Mouse (Mus musculus) forebrain, embryonic 14.5 days (tissue): ENCODE measurements at regions not wholly inside any gene's neighbourhood (a gene's known extent, or its start where the extent isn't known, plus 50 kb on each side); places are given as distances from the start of the nearest gene placed in this dataset.

Source experiments
- ATAC-seq: fragments of 200-750 bp; cut with Nextera tagmentation; 2 replicates; pipeline ENCODE4 v1.8.0; 2017; ENCODE audit warnings: mild to moderate bottlenecking, moderate library complexity
- DNase-seq: peaks from one replicate; pipeline ENCODE4 v3.0.0-alpha.2; 2015; ENCODE audit warnings: low spot score
- H3K27ac ChIP-seq: fragments of 300-500 bp; sonication (generic); 2 replicates; pipeline ENCODE4 v1.5.1; 2014; ENCODE audit warnings: low read depth, mild to moderate bottlenecking, control low read depth, low read length, moderate library complexity
- H3K27me3 ChIP-seq: fragments of 300-500 bp; sonication (generic); replicated peaks from 2 replicates; pipeline ENCODE4 v1.6.1; 2014; ENCODE audit warnings: low read length, control low read depth, mixed read lengths; ENCODE audit not compliant: control insufficient read depth, insufficient read depth
- H3K36me3 ChIP-seq: fragments of 300-500 bp; sonication (generic); 2 replicates; pipeline ENCODE4 v1.6.1; 2014; ENCODE audit warnings: low read length, control low read depth; ENCODE audit not compliant: control insufficient read depth, insufficient read depth
- H3K4me1 ChIP-seq: fragments of 300-500 bp; sonication (generic); 2 replicates; pipeline ENCODE4 v1.6.1; 2014; ENCODE audit warnings: antibody characterized with exemption, low read length, control low read depth; ENCODE audit not compliant: control insufficient read depth, insufficient read depth
- H3K4me2 ChIP-seq: fragments of 300-500 bp; sonication (generic); 2 replicates; pipeline ENCODE4 v1.6.1; 2014; ENCODE audit warnings: mild to moderate bottlenecking, control low read depth, low read length
- H3K4me3 ChIP-seq: fragments of 300-500 bp; sonication (generic); 2 replicates; pipeline ENCODE4 v1.5.1; 2014; ENCODE audit warnings: low read depth, low read length, control low read depth
- H3K9ac ChIP-seq: fragments of 300-500 bp; sonication (generic); 2 replicates; pipeline ENCODE4 v1.6.1; 2014; ENCODE audit warnings: mild to moderate bottlenecking, low read length, control low read depth, moderate library complexity
- H3K9me3 ChIP-seq: fragments of 300-500 bp; sonication (generic); replicated peaks from 2 replicates; pipeline ENCODE4 v1.6.1; 2016; ENCODE audit warnings: low read length, control low read depth, mixed read lengths; ENCODE audit not compliant: control insufficient read depth
- WGBS: fragments of 180-500 bp; shearing (Covaris S2); extraction: QIAGEN DNeasy Blood & Tissue Kit; methylation state at CpG from one replicate; pipeline ENCODE4 v1.1.7; 2014; 5-methylcytosine and 5-hydroxymethylcytosine counted together

DNA sequence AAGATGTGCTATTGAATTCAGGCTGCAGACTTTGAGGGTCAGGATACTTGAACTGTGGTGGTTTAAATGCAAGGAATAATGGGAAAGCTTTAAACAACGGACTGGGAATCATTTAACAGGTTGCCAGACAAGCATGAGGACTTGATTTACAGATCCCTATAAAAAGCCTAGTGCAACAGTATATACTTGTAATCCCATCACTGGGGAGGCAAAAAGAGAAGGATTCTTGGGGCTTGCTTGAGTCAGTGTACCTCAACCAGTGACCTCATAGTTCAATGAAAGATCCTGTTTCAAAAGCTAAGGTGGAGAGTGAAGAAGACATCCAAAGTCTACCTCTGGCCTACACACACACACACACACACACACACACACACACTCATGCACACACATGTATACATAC lies 99.8 kb downstream of the Lrrn1 start:
- DNase-seq (no peak), ATAC-seq (no peak)
- H3K9me3 ChIP-seq, result no peaks in the 10 kb centered on the region
- H3K4me1 ChIP-seq, result no peaks in the 10 kb centered on the region
- 89% methylated on average over 1 of the region's 1 CpGs for WGBS
- H3K4me2 ChIP-seq, result no peak overlapping the region
- H3K27me3 ChIP-seq, result no peaks in the 10 kb centered on the region
- no peak overlapping the region for H3K9ac ChIP-seq
- H3K27ac ChIP-seq, result no peak overlapping the region
- no peak overlapping the region for H3K4me3 ChIP-seq
- H3K36me3 ChIP-seq, result no peaks in the 10 kb centered on the region

DNA sequence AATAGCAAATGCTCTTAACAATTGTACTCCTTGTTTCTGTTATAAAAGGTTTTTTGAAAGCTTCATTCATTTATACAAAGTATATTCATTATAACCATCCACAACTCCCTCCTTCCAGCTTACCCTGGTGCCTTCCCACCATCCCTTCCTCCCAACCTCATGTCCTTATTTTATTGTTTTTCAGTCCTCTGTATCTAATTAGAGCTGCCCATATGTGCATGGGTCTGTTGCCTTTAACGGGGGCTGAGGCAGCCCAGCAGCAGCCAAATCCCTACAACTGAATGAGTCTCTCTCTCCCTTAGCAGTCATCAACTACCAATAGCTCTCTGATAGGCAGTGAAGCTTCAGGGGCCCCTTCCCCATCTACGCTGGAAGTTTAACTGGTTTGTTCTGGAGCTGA lies 116.2 kb downstream of the Lrrn1 start:
- ATAC-seq (peak; percentile 54; the same call in 1 of the 2 replicates), DNase-seq (peak; percentile 19)
- no peaks in the 10 kb centered on the region for H3K9me3 ChIP-seq
- WGBS, result 47% methylated on average over 2 of the region's 2 CpGs
- no peak overlapping the region for H3K4me2 ChIP-seq
- no peaks in the 10 kb centered on the region for H3K27me3 ChIP-seq
- H3K9ac ChIP-seq, result no peak overlapping the region
- no peaks in the 10 kb centered on the region for H3K4me1 ChIP-seq
- H3K27ac ChIP-seq, result no peak overlapping the region
- no peaks in the 10 kb centered on the region for H3K36me3 ChIP-seq
- H3K4me3 ChIP-seq, result no peak overlapping the region

DNA sequence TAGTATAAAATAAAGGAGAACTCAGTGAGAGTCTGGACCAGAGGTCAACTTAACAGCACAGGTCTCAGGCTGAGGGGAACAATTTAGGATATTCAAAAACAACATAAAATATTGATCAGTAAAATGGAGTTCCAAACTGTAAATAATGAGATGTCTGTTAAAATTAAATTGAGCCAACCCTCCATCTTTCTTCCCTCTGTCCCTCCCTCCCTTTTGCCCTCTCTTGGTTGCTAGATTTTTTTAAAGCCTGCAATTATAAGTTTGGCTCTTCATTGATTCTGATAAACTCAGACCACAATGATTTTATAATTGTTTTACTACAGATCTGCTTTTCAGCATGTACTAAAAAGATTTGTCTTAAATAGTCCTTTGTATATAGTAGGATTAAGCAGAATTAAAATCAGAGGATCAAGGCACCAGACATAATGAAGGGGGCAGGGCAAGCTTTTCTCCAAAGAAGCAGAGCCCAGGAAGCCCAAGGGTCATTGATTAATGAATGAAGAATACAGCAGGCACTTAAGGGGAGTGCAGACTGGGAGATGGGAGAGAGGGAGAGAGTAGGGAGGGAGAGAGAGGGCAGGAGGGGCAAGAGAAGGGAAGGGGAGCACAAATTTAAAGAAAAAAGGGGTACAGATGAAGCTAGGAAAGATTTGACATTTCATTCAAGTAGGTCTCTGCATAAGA lies 124.4 kb downstream of the Lrrn1 start:
- H3K27ac ChIP-seq, result no peak overlapping the region
- peak; percentile 17 for DNase-seq
- H3K27me3 ChIP-seq, result no peaks in the 10 kb centered on the region
- H3K9ac ChIP-seq, result no peak overlapping the region
- H3K4me1 ChIP-seq, result no peaks in the 10 kb centered on the region; the same call in 1 of the 2 replicates
- ATAC-seq, result 0 out of 2 replicates have a peak, but pooled peaks have one; percentile 44
- H3K9me3 ChIP-seq, result no peaks in the 10 kb centered on the region
- H3K36me3 ChIP-seq, result no peaks in the 10 kb centered on the region
- H3K4me2 ChIP-seq, result no peak overlapping the region
- no peak overlapping the region for H3K4me3 ChIP-seq

DNA sequence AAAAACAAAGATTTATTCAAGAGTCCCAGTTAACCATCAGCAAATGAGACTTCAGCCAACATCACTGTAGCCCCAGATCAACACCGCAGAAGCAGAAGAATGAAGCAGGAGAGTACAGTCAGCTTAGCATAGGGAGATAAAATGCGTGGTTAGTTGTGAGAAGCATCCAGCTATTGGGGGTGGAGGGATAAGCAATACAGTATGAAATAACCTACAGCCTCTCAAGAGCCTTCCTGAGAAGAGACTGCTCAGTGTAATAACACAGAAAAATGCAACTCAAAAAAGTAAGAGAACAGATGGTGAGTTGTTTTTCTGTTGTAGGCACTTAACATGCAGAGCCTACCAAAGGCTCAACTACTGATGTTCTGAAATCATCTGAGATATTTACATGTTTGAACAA lies 128.2 kb downstream of the Lrrn1 start:
- no peak for ATAC-seq
- 92% methylated on average over 2 of the region's 2 CpGs for WGBS

DNA sequence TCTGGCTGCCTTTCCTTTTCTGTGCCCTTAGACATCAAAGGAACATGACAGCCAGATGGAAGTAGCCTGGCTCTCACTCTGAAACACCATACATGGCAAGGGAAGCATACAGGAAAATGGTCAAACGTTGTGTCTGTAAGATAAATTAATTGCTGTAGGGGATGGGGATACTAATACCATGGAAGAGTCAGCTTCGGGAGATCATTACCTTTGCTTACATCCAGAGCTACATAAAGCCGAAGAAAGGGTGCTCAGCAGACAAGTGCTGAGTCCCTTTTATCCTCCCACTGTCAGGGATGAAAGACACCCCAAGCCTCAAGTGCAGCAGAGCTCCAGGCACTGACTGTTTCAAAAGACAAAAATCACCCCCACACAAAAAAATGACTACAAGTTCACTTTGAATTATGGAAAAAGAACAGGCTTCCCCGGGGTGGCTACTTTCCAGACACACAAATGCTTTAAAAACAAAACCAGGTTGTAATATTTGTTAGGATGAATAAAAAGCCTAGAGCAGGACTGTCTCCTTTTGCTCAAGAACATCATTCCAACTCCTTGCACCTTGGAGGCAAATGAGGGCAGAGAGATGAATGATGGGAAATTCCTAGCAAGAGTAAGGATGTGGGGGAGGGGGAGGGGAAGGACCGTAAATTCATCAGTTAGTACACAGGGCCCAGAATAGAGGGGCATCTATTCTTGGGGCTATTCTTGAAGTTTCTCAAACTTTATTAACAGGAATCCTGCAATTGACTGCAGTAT lies 131.6 kb downstream of the Lrrn1 start:
- WGBS, result 61% methylated on average over 5 of the region's 5 CpGs
- DNase-seq (peak; percentile 18), ATAC-seq (peak; percentile 52; the same call in 1 of the 2 replicates)
- H3K4me1 ChIP-seq, result no peaks in the 10 kb centered on the region
- H3K4me3 ChIP-seq, result no peak overlapping the region
- H3K27me3 ChIP-seq, result no peaks in the 10 kb centered on the region
- no peaks in the 10 kb centered on the region for H3K36me3 ChIP-seq
- H3K4me2 ChIP-seq, result no peak overlapping the region
- H3K9me3 ChIP-seq, result no peaks in the 10 kb centered on the region
- H3K9ac ChIP-seq, result no peak overlapping the region
- H3K27ac ChIP-seq, result no peak overlapping the region

More for the DNA sequence above, 128.2 kb downstream of the Lrrn1 start:
- Histone ChIP-seq H3K9me3 (no peaks in the 10 kb centered on the region), H3K4me1 (no peaks in the 10 kb centered on the region; the same call in 1 of the 2 replicates), H3K27me3 (no peaks in the 10 kb centered on the region), H3K36me3 (no peaks in the 10 kb centered on the region), H3K4me2 (no peak overlapping the region), H3K27ac (no peak overlapping the region), H3K4me3 (no peak overlapping the region), H3K9ac (no peak overlapping the region)
- no peak for DNase-seq

DNA sequence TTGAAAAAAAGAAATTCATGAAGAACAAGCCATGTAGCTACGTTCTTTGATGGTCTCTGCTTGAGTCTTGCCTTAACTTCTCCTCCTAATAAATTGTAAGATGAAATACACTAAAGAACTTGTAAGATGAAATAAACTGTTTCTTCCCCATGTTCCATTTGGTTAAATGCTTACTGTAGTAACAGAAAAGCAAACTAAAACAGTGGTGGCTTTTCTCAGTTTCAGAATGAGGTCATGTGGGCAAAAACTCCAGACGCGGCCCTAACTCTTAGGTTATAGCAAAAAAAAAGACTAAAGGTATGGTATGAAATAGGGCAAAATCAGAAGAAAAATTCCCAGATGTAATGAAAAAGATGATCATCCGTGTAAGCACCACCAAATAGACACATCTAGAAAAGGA lies 169.7 kb downstream of the Lrrn1 start:
- Histone ChIP-seq H3K27ac (no peak overlapping the region), H3K4me1 (no peaks in the 10 kb centered on the region), H3K36me3 (no peaks in the 10 kb centered on the region), H3K4me3 (no peak overlapping the region), H3K4me2 (no peak overlapping the region), H3K9me3 (no peaks in the 10 kb centered on the region), H3K9ac (no peak overlapping the region), H3K27me3 (no peaks in the 10 kb centered on the region)
- DNase-seq (no peak), ATAC-seq (no peak)
- WGBS, result 90% methylated on average over 4 of the region's 4 CpGs

DNA sequence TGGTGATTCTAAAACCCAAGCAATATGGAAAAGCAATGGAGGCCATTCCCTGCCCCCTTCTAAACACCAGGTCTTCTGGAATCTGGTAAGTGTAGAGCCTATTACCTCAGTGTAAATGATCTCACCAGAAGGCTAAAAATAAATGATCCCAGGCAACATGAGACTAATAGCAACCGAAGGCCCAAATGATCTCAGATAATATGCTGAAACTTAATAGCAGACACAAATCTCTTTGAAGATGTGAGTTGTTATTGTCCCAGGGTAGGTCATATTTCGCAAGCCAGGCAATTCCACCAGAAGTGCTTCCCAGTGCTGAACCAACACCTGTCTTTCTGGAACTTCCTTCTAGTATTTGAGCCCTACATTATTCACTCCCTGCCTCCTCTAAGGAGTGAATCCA lies 178.6 kb downstream of the Lrrn1 start:
- H3K27ac ChIP-seq, result no peak overlapping the region
- no peak for ATAC-seq

DNA sequence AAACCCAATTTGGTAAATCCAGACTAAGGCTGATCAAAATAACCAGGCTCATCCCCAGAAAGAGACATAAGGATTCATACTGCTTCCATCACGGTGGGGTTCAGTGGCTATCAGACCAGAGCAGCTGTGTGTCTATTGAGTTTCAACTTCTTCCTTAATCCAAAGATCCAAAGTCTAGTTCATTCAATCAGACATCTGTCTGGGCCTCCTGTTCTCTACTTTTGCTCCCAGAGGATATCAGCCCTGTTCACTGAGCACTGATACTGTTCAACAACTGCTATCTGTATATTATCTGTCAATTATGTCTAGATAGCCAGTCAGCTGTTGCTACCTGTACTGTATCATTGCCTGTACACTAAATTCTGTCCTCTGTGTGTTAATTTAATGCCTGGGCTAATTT lies 179.0 kb downstream of the Lrrn1 start:
- ATAC-seq (no peak), DNase-seq (no peak)
- peaks cover 17% of the 10 kb centered on the region for H3K4me1 ChIP-seq

More for the DNA sequence above, 178.6 kb downstream of the Lrrn1 start:
- Histone ChIP-seq H3K4me1 (peaks cover 13% of the 10 kb centered on the region), H3K9me3 (no peaks in the 10 kb centered on the region), H3K4me2 (no peak overlapping the region), H3K36me3 (no peaks in the 10 kb centered on the region), H3K4me3 (no peak overlapping the region), H3K9ac (no peak overlapping the region), H3K27me3 (no peaks in the 10 kb centered on the region)
- WGBS, result 80% methylated on average over 2 of the region's 2 CpGs
- no peak for DNase-seq

DNA sequence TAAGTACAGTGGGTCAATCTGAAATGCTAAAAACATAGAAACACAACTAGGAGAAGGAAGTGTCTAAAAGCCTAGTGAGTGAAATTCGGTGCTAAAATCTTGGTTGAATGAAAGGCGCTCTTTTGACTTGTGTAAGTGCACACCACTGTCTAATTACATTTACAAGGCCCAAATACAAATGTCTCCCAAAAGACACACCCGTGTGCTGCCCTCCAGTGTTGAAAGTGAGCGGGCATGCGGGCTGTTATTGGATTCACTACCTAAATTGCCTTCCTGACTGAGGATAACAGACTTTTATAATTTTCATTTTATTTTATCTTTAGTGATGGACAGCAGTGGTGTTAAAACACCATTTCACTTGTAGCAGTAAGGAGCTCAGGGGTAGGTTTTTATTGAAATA lies 180.8 kb downstream of the Lrrn1 start:
- DNase-seq (peak; percentile 54), ATAC-seq (no peak)
- Histone ChIP-seq H3K27me3 (no peaks in the 10 kb centered on the region), H3K4me2 (no peak overlapping the region), H3K27ac (no peak overlapping the region), H3K9ac (no peak overlapping the region), H3K4me3 (no peak overlapping the region), H3K9me3 (no peaks in the 10 kb centered on the region), H3K4me1 (peaks cover 20% of the 10 kb centered on the region), H3K36me3 (no peaks in the 10 kb centered on the region)
- 34% methylated on average over 5 of the region's 5 CpGs for WGBS

More for the DNA sequence above, 179.0 kb downstream of the Lrrn1 start:
- Histone ChIP-seq H3K4me3 (no peak overlapping the region), H3K9me3 (no peaks in the 10 kb centered on the region), H3K9ac (no peak overlapping the region), H3K27me3 (no peaks in the 10 kb centered on the region), H3K36me3 (no peaks in the 10 kb centered on the region), H3K27ac (no peak overlapping the region), H3K4me2 (no peak overlapping the region)
- 94% methylated on average over 1 of the region's 1 CpGs for WGBS
